Mouse (Mus musculus): ENCODE measurements at regions not wholly inside any gene's neighbourhood (a gene's known extent, or its start where the extent isn't known, plus 50 kb on each side); places are given as distances from the start of the nearest gene placed in this dataset.
"Not testable (repeated sequence)": the region's sequence is repeated elsewhere in the genome, so short reads cannot be mapped to it uniquely, and the experiment has no call there.

DNA sequence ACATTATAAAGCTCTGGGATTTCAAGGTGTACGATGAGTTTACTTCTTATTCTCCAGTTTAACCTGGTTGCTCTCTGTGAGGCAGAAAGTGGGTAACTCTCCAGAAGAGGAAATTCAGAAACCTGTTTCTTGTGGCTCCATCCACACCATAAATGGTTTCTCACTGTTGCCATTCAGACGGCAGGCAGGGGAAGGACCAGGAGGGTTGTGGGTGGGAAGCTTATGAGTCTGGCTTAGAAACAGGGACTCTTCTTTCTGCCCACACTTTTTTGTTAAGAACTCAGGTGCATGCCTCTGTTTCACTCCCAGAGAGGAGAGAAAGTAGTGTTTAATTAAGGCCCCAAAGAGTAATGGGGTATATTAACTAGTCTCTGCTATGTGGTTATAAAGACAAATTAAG lies 332.5 kb upstream of the Cwc22 start:
- Histone ChIP-seq H3K4me3 (no peak overlapping the region), H3K27ac (no peak overlapping the region)
- no peak for TF ChIP-seq CTCF (IDR thresholded peaks at IDR 0.05)
- intact Hi-C loops (cut with DNase I) = no loop called here
- DNase-seq = no peak

GRCm38 (mm10) chr2:78277699-78278098 lies 331.5 kb upstream of the Cwc22 start:
- no peak for DNase-seq
- TF ChIP-seq CTCF (IDR thresholded peaks at IDR 0.05) = no peak
- Histone ChIP-seq H3K27ac (no peak overlapping the region), H3K4me3 (no peak overlapping the region)
- intact Hi-C loops (cut with DNase I) = no loop called here

- Histone ChIP-seq H3K4me3 (no peak overlapping the region), H3K27ac (no peak overlapping the region)
- intact Hi-C loops (cut with DNase I) = no loop called here
- DNase-seq = no peak
- TF ChIP-seq CTCF (IDR thresholded peaks at IDR 0.05) = no peak
These were observed 327.9 kb upstream of the Cwc22 start for GRCm38 (mm10) chr2:78274122-78274521.

- no peak for DNase-seq
- no peak for TF ChIP-seq CTCF (IDR thresholded peaks at IDR 0.05)
- no peak overlapping the region for H3K27ac ChIP-seq
- intact Hi-C loops (cut with DNase I) = no loop called here
- H3K4me3 ChIP-seq = no peak overlapping the region
These were observed 322.5 kb upstream of the Cwc22 start for GRCm38 (mm10) chr2:78268705-78269104.

DNA sequence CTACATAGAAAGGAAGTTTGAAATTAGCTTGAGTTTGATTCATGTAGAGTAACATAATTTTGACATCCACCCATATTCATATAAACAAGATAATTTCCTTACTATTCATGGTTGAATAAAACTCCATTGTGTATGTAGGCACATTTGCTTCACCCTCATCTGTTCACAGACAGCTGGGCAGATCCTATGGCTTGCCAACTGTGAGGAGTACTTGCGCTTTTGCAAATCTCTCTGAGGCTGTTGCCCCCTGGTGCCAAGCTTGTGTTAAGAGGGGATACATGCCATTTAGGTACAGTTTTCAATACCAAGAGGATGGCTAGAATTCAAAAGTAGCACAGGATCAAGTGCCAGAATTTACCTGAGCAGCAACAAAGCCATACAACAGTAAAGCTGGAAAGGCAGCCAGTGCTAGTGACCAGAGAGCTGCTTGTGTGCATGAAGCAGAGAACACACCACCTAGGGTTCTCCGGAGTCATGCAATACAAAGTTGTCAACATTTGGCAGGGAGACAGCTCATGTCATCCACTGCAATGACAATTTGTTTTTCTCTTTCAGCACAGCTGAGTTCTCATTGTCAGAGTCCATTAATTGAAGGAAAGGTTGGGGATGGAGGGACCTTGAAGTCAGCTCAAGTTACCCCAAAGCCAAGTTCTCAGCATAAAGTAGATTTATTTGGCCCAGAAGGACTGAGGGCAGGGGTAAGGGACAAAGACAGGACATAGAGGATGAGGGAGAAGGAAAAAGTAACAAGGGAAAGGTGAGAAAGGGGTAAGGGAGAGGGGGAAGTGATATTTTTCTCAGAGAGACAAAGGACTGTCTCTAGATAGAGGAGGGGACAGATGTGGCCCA lies 321.6 kb upstream of the Cwc22 start:
- Histone ChIP-seq H3K4me3 (no peak overlapping the region), H3K27ac (no peak overlapping the region)
- DNase-seq = no peak
- intact Hi-C loops (cut with DNase I) = no loop called here
- no peak for TF ChIP-seq CTCF (IDR thresholded peaks at IDR 0.05)

DNA sequence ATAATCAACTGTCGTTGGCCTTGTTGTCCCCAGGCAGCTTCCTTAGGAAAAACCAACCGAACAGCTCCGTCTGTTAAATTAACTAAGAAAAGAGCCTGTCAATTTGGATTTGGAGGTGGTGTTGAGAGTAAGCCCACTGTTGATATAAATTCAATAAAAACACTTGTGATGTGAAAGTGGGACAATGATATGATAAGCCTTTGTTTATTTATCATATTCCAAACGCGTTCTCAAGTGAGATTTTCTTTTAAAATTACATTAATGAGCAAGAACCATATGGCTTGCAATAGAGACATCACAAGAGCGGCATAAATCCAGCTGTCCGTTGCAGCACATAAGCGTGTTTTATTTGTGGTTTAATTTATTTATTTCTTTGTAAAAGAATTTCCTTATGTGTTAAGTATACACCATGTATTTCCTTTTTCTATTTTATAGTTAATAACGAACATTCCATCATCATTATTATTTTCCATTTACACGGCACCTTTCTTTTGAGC lies 307.5 kb upstream of the Cwc22 start:
- no peak for DNase-seq
- intact Hi-C loops (cut with DNase I) = no loop called here
- no peak for TF ChIP-seq CTCF (IDR thresholded peaks at IDR 0.05)
- H3K4me3 ChIP-seq = no peak overlapping the region
- H3K27ac ChIP-seq = no peak overlapping the region

DNA sequence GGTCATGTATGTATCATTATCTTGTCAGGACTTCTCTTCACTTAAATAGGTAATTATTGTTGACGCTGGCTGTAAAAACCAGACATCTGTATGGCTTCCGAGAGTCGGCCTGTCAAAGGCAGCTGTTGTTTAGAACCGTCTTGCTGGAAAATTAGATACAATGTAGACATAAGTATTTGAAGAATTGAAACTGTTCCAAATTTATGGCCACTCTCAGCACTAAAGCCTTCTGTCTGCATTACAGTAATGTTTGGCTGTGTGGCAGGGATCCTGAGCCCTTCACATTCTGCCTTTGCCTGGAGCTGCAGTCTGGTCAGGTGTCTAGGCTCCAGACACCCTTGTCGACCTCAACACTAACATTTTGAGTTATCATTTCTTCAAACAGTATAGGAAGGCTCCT lies 300.2 kb upstream of the Cwc22 start:
- no peak for TF ChIP-seq CTCF (IDR thresholded peaks at IDR 0.05)
- H3K27ac ChIP-seq = no peak overlapping the region
- no peak for DNase-seq
- H3K4me3 ChIP-seq = no peak overlapping the region
- intact Hi-C loops (cut with DNase I) = no loop called here

- Histone ChIP-seq H3K27ac (no peak overlapping the region), H3K4me3 (no peak overlapping the region)
- TF ChIP-seq CTCF (IDR thresholded peaks at IDR 0.05) = no peak
- intact Hi-C loops (cut with DNase I) = no loop called here
- DNase-seq = no peak
These were observed 294.1 kb upstream of the Cwc22 start for GRCm38 (mm10) chr2:78240299-78240698.

- H3K4me3 ChIP-seq; H3K27ac ChIP-seq; DNase-seq; intact Hi-C loops (cut with DNase I): not testable (repeated sequence)
These were observed 279.4 kb upstream of the Cwc22 start for GRCm38 (mm10) chr2:78225383-78226100.

GRCm38 (mm10) chr2:78214469-78214868 lies 268.3 kb upstream of the Cwc22 start:
- no peak for DNase-seq
- intact Hi-C loops (cut with DNase I) = loop anchor here (10.0 kb wide), 1 partner anchor 320 kb away; no protein-coding TSS in a partner anchor
- TF ChIP-seq CTCF (IDR thresholded peaks at IDR 0.05) = no peak

GRCm38 (mm10) chr2:78205125-78205524 lies 258.9 kb upstream of the Cwc22 start:
- no peak overlapping the region for H3K4me3 ChIP-seq
- TF ChIP-seq CTCF (IDR thresholded peaks at IDR 0.05) = no peak
- H3K27ac ChIP-seq = no peak overlapping the region
- intact Hi-C loops (cut with DNase I) = no loop called here
- DNase-seq = no peak

More at GRCm38 (mm10) chr2:78214469-78214868, 268.3 kb upstream of the Cwc22 start:
- H3K4me3 ChIP-seq = no peak overlapping the region
- no peak overlapping the region for H3K27ac ChIP-seq

GRCm38 (mm10) chr2:78196006-78196405 lies 249.8 kb upstream of the Cwc22 start:
- intact Hi-C loops (cut with DNase I) = no loop called here
- DNase-seq = no peak
- H3K4me3 ChIP-seq = no peak overlapping the region
- no peak overlapping the region for H3K27ac ChIP-seq
- no peak for TF ChIP-seq CTCF (IDR thresholded peaks at IDR 0.05)

DNA sequence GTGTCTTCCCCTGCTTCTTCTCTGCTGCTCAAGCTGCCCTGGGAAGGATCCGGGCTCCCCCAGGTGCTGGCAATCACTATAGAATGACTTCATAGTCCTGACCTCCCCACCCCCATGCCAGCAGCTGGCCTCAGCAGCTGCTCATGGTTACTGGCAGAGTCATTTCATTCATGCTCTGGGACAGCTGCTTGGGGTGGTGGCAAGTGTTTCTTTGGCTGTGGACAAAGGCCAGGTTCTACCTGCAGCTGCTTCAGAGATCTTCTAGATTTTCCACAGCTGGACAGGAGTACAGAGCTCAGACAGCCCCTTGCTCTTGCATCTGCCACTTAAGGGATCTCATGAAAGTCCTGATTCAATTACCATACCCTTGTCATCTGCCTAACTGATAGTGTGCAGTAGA lies 243.4 kb upstream of the Cwc22 start:
- peak; percentile 34 for DNase-seq
- Histone ChIP-seq H3K4me3 (no peak overlapping the region), H3K27ac (no peak overlapping the region)
- intact Hi-C loops (cut with DNase I) = no loop called here
- no peak for TF ChIP-seq CTCF (IDR thresholded peaks at IDR 0.05)

Measured in gastrocnemius, adult 2 months (tissue).